Mouse (Mus musculus): Measurements from ENCODE around the gene Smco2. TPM values are rescaled to one million over a fixed set of nuclear protein-coding genes. Genes with fewer than 3 reads are reported as not detected.

The Smco2 gene
- total RNA-seq, 2 experiments from 2014 or later, result not detected

GRCm38 (mm10) chr6:146888660-146889490 lies 39.0 kb downstream of the Smco2 start:
- TF ChIP-seq CTCF (IDR thresholded peaks at IDR 0.05), result no peak
- intact Hi-C loops (cut with DNase I), result loop anchor here (1.0 to 5.0 kb wide), 3 partner anchors 57 to 103 kb away; no protein-coding TSS in a partner anchor
- peak; percentile 19 for DNase-seq
- peak overlapping the region; percentile 99 for H3K4me3 ChIP-seq
- H3K27ac ChIP-seq, result peak overlapping the region; percentile 97

GRCm38 (mm10) chr6:146890215-146890614 lies 40.3 kb downstream of the Smco2 start:
- H3K27ac ChIP-seq, result peak overlapping the region; percentile 97
- TF ChIP-seq CTCF (IDR thresholded peaks at IDR 0.05), result no peak
- intact Hi-C loops (cut with DNase I), result no loop called here
- no peak for DNase-seq
- H3K4me3 ChIP-seq, result peak overlapping the region; percentile 99

GRCm38 (mm10) chr6:146890633-146891032 lies 40.7 kb downstream of the Smco2 start:
- intact Hi-C loops (cut with DNase I), result no loop called here
- Histone ChIP-seq H3K4me3 (peak overlapping the region; percentile 99), H3K27ac (peak overlapping the region; percentile 97)
- peak; percentile 21 for DNase-seq
- no peak for TF ChIP-seq CTCF (IDR thresholded peaks at IDR 0.05)

- intact Hi-C loops (cut with DNase I), result no loop called here
- TF ChIP-seq CTCF (IDR thresholded peaks at IDR 0.05), result no peak
- no peak overlapping the region for H3K27ac ChIP-seq
- no peak for DNase-seq
- H3K4me3 ChIP-seq, result no peak overlapping the region
These were observed 44.0 kb downstream of the Smco2 start for GRCm38 (mm10) chr6:146893890-146894289.

- intact Hi-C loops (cut with DNase I), result no loop called here
These were observed 48.8 kb downstream of the Smco2 start for GRCm38 (mm10) chr6:146898709-146899108.

GRCm38 (mm10) chr6:146899647-146900046 lies 49.7 kb downstream of the Smco2 start:
- DNase-seq, result no peak
- intact Hi-C loops (cut with DNase I), result no loop called here
- no peak for TF ChIP-seq CTCF (IDR thresholded peaks at IDR 0.05)
- Histone ChIP-seq H3K27ac (peak overlapping the region; percentile 76), H3K4me3 (no peak overlapping the region)

More at GRCm38 (mm10) chr6:146898709-146899108, 48.8 kb downstream of the Smco2 start:
- no peak for TF ChIP-seq CTCF (IDR thresholded peaks at IDR 0.05)
- peak overlapping the region; percentile 76; the same call in 1 of the 2 replicates for H3K27ac ChIP-seq
- no peak overlapping the region for H3K4me3 ChIP-seq
- DNase-seq, result no peak

GRCm38 (mm10) chr6:146901929-146902328 lies 52.0 kb downstream of the Smco2 start:
- Histone ChIP-seq H3K27ac (peak overlapping the region; percentile 76), H3K4me3 (no peak overlapping the region)
- intact Hi-C loops (cut with DNase I), result no loop called here
- peak; percentile 6; the same call in 1 of the 2 replicates for TF ChIP-seq CTCF (IDR thresholded peaks at IDR 0.05)
- DNase-seq, result no peak

GRCm38 (mm10) chr6:146903632-146904031 lies 53.7 kb downstream of the Smco2 start:
- TF ChIP-seq CTCF (IDR thresholded peaks at IDR 0.05), result no peak

GRCm38 (mm10) chr6:146904707-146905106 lies 54.8 kb downstream of the Smco2 start:
- no peak for DNase-seq
- H3K27ac ChIP-seq, result no peak overlapping the region
- TF ChIP-seq CTCF (IDR thresholded peaks at IDR 0.05), result no peak
- intact Hi-C loops (cut with DNase I), result no loop called here
- no peak overlapping the region for H3K4me3 ChIP-seq

More at GRCm38 (mm10) chr6:146903632-146904031, 53.7 kb downstream of the Smco2 start:
- no peak for DNase-seq
- Histone ChIP-seq H3K27ac (0 out of 2 replicates have a peak overlapping the region, but pooled peaks have one; percentile 38), H3K4me3 (no peak overlapping the region)
- intact Hi-C loops (cut with DNase I), result no loop called here

GRCm38 (mm10) chr6:146906000-146906786 lies 56.3 kb downstream of the Smco2 start:
- DNase-seq, result no peak
- Histone ChIP-seq H3K4me3 (no peak overlapping the region), H3K27ac (peak overlapping the region; percentile 6; the same call in 1 of the 2 replicates)
- no peak for TF ChIP-seq CTCF (IDR thresholded peaks at IDR 0.05)
- intact Hi-C loops (cut with DNase I), result no loop called here

GRCm38 (mm10) chr6:146907061-146907794 lies 57.3 kb downstream of the Smco2 start:
- no peak overlapping the region for H3K27ac ChIP-seq
- intact Hi-C loops (cut with DNase I), result no loop called here
- DNase-seq, result no peak
- H3K4me3 ChIP-seq, result no peak overlapping the region
- no peak for TF ChIP-seq CTCF (IDR thresholded peaks at IDR 0.05)

- no peak overlapping the region for H3K4me3 ChIP-seq
- no peak for DNase-seq
- no peak overlapping the region for H3K27ac ChIP-seq
- TF ChIP-seq CTCF (IDR thresholded peaks at IDR 0.05), result no peak
- intact Hi-C loops (cut with DNase I), result no loop called here
These were observed 57.9 kb downstream of the Smco2 start for GRCm38 (mm10) chr6:146907795-146908190.

Data from gastrocnemius, adult 2 months (tissue).